Mouse (Mus musculus): ENCODE measurements at regions not wholly inside any gene's neighbourhood (a gene's known extent, or its start where the extent isn't known, plus 50 kb on each side); places are given as distances from the start of the nearest gene placed in this dataset.
"Not testable (repeated sequence)": the region's sequence is repeated elsewhere in the genome, so short reads cannot be mapped to it uniquely, and the experiment has no call there.

DNA sequence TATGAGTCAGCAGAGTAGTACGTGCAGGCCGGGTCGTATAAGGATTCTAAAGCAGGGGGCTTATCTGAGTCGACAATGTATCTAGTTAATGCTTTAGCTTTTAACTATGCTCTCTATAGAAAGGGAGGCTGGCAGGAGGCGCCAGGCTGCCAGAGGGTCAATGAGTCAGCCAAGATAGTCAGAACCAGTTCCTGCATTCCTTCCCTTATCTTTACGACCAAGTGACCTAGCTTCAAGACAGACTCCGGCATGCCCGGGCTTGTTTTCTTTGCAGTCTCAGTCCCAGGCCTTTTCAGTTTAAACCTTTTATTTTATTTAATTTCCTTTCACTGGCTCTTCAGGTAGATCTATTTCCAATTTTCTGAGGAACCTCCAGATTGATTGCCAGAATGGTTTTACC is 374.0 kb upstream of the Nrxn1 start:
- no peak for ATAC-seq (ENCODE audit: poor library complexity, severe bottlenecking)

- no peak for ATAC-seq (ENCODE audit: poor library complexity, severe bottlenecking)
Measured at GRCm38 (mm10) chr17:91451711-91452110, 358.8 kb upstream of the Nrxn1 start.

- not testable (repeated sequence) for ATAC-seq (ENCODE audit: poor library complexity, severe bottlenecking)
Measured at GRCm38 (mm10) chr17:91431780-91432720, 339.2 kb upstream of the Nrxn1 start.

- ATAC-seq (ENCODE audit: poor library complexity, severe bottlenecking) = no peak
Measured at GRCm38 (mm10) chr17:91430351-91430750, 337.5 kb upstream of the Nrxn1 start.

DNA sequence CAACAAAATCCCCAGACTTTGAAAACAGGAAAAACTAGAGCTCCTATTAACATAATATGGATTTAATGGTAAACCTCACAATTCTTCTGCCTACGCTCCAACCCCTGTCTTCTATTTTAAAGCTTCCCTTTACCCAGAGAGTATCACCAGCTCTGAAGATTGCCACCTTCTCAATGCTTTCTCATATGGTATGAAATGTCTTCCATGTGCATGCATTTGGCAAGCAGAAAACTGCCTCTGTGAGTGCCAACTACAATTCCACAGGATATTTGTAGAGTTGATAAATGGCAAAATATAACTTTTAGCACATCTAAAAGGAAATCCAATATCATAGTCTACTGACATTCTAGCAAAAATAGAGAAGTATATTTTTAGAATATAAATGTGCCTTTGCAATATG is 332.2 kb upstream of the Nrxn1 start:
- no peak for ATAC-seq (ENCODE audit: poor library complexity, severe bottlenecking)

GRCm38 (mm10) chr17:91418582-91418981 is 325.7 kb upstream of the Nrxn1 start:
- ATAC-seq (ENCODE audit: poor library complexity, severe bottlenecking) = no peak

- no peak for ATAC-seq (ENCODE audit: poor library complexity, severe bottlenecking)
Measured at GRCm38 (mm10) chr17:91390969-91391764, 298.3 kb upstream of the Nrxn1 start.

DNA sequence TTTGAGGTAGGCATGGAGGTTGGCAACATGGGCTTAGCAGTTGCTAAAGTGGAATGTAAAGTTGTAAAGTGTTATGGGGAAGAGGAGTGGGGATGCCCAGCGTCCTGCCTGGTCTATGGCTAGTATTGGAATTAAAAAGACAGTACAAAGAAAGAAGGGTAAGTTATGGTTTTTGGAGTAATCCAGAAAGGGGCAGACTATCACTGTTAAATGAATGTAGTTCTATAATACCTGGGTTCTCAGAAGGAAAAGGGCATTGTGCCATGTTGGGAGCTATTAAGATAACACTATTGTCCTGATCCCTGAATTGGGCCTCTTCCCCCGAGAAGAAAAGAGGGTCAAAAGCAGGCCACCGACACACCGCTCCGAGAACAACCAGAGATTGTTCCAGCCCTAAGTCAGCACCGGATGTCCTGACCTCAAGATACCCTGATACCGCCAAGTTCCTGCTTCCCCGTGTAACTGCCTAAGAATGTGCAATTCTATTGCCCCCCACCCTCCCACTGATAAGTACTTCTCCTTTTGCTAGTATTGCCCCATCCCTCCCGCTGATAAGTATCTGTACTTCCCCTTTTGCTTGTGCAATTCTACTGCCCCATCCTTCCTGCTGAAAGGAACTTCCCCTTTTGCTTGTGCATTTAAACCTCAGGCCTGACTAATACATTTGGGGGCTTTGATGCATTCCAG is 297.2 kb upstream of the Nrxn1 start:
- ATAC-seq (ENCODE audit: poor library complexity, severe bottlenecking) = not testable (repeated sequence)

- no peak for ATAC-seq (ENCODE audit: poor library complexity, severe bottlenecking)
Measured at GRCm38 (mm10) chr17:91388521-91388920, 295.6 kb upstream of the Nrxn1 start.

DNA sequence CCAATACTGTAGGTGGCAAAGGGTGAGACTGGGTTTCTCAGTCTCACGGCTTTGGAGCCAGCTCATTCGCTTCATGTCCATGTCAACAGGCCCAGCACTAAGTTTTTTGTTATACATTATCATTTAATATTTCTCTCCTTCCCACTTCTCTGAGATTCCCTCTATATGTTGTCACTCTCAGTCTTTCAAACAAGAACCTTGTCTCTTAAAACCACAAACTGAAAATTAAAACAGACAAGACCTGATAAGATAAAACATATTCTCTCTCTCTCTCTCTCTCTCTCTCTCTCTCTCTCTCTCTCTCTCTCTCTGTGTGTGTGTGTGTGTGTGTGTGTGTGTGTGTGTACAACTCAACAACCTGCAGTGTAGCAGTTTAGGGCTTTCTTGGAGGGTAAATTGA is 295.2 kb upstream of the Nrxn1 start:
- ATAC-seq (ENCODE audit: poor library complexity, severe bottlenecking) = no peak

DNA sequence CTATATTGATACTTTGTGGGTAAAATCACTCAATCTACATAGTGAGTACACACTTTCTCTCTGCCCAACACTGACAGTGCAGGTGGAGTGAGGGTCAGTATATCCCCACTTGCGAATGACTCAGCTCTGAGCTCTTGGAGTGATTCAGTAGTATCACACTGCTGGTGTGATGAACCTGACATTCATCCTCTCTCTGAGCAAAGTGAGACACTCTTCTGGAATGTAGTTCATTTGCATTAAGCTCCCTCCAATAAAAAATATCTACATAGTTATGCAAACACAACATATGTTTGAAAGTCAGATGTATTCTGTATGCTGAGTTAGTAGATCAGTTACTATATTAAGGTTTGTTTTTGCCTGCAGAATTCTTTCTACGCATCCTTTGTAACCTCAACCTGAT is 293.1 kb upstream of the Nrxn1 start:
- no peak for ATAC-seq (ENCODE audit: poor library complexity, severe bottlenecking)

GRCm38 (mm10) chr17:91368156-91368555 is 275.3 kb upstream of the Nrxn1 start:
- ATAC-seq (ENCODE audit: poor library complexity, severe bottlenecking) = no peak

DNA sequence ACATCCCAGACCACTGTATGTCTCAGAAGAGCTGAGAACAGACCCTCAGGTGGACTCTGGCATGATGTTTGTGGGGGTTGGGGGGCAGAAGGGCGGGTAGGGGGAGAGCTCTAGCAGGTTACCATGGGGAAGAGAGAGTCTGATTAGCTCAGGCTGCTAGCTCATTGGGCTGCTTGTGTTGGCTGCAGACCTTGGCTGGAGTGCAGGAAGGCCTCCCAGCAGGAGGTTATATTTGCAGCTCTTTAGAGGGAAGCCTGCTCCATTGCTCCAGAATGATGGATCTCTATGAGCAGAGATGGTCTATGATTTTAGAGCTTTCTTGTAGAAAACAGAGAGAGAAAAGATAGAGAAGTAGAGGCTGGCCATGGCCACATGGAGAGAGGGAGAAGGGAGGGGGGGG is 268.4 kb upstream of the Nrxn1 start:
- no peak for ATAC-seq (ENCODE audit: poor library complexity, severe bottlenecking)

DNA sequence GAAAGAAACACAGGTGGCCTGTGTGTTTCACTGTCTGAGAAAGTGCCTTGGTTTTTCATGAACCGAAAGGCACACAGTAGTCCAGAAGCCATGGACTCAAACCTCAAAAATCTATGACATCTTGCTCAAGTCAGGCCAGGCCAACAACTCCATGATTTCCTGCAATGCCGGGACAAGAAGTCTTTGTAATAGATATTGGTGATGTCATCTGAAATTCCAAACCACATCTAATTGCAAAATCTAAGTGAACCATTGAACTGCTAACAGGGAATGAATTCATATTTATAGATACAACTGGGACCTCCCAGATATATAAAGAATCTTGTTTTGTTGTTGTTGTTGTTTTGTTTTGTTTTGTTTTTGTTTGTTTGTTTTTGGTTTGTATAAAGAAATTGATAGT is 259.2 kb upstream of the Nrxn1 start:
- no peak for ATAC-seq (ENCODE audit: poor library complexity, severe bottlenecking)

DNA sequence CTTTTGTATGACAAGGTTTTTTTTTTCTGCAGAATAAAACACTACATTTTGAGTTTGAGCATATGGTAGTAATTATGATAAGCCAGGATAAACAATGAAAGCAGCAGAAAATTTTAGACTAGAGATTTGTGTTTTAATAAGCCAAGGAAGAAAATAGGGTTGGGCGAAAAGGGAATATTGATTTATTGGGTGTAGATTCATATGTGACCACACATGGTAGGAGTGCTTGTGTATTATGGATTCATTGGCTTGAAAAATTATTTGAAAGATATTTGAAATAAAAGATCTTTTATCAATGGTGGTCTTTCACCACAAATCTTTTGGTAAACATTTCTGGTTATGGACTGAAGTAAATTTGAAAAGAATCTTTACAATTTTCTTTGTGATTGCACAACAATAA is 244.0 kb upstream of the Nrxn1 start:
- no peak for ATAC-seq (ENCODE audit: poor library complexity, severe bottlenecking)

GRCm38 (mm10) chr17:91333790-91334189 is 240.9 kb upstream of the Nrxn1 start:
- no peak for ATAC-seq (ENCODE audit: poor library complexity, severe bottlenecking)

DNA sequence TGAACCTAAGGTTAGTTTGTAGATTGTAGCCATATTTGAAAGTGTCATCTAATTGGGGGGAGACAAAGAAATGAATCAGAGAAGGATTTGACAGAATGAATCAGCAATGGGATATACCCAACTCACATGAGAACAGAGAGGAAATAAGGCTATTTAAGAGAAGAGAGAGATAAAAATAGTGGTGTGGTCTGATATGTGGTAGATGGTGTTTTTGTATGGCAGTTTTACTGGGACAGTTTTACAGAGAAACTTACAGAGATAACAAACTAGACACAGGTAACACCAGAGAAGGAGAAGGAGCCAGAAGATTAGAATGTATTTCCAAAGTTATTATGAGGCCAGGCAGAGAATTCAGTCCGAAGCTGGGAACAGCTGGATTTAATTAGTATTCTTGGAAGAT is 240.3 kb upstream of the Nrxn1 start:
- ATAC-seq (ENCODE audit: poor library complexity, severe bottlenecking) = no peak

DNA sequence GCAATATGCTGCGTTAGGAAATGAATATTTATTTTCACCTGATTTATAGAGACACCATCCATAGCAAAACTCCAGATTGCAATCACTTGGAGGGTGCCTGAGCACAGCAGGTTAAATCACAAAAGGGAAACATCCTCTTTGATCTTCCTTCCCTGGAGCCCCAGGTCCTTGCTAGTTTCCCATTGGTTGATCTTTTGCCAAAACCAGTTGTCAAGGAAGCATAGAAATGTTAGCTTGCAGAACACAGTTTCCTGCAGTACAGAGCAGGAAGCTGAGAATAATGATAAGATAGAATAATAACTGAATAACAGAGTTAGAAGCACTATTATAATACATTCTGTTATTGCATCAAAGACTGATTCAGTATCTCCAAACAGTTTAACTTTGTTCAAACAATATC is 231.5 kb upstream of the Nrxn1 start:
- ATAC-seq (ENCODE audit: poor library complexity, severe bottlenecking) = no peak

GRCm38 (mm10) chr17:91286875-91287274 is 194.0 kb upstream of the Nrxn1 start:
- no peak for ATAC-seq (ENCODE audit: poor library complexity, severe bottlenecking)

DNA sequence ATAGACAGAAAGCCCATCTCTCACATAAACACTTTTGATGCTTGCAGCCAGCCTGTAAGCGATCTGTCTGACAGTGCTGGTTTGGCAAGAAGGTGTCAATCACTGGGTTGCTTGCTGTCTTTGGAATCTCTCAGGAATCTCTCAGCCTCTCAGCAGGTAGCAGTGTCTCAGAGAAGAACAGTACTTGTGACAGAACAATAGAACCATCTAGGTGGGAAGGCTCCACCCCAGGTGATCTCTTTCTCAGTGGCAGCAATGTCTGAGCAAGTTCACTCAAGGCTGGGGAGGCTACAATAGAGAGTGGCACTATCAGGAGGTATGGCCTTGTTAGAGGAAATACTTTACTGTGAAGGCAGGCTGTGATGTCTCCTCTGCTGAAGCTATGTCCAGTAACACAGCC is 181.5 kb upstream of the Nrxn1 start:
- ATAC-seq (ENCODE audit: poor library complexity, severe bottlenecking) = no peak

- no peak for ATAC-seq (ENCODE audit: poor library complexity, severe bottlenecking)
Measured at GRCm38 (mm10) chr17:91238719-91239118, 145.8 kb upstream of the Nrxn1 start.
